Mouse (Mus musculus) embryonic facial prominence, embryonic 14.5 days (tissue): ENCODE measurements around the gene Cmbl. TPM values are rescaled to one million over a fixed set of nuclear protein-coding genes. Genes with fewer than 3 reads are reported as not detected.

Source experiments
- ATAC-seq: fragments of 200-750 bp; cut with Nextera tagmentation; 2 replicates; pipeline ENCODE4 v1.8.0; 2017; ENCODE audit warnings: low read depth, moderate number of reproducible peaks, moderate TSS enrichment
- DNase-seq: peaks from one replicate; pipeline ENCODE4 v3.0.0-alpha.2; 2015; ENCODE audit warnings: low spot score
- H3K27ac ChIP-seq: fragments of 300-500 bp; sonication (generic); replicated peaks from 2 replicates; pipeline ENCODE4 v1.5.1; 2014; ENCODE audit warnings: low read depth, mild to moderate bottlenecking, low read length, moderate library complexity
- H3K27me3 ChIP-seq: fragments of 300-500 bp; sonication (generic); replicated peaks from 2 replicates; pipeline ENCODE4 v1.6.1; 2014; ENCODE audit warnings: low read length; ENCODE audit not compliant: control insufficient read depth, insufficient read depth
- H3K36me3 ChIP-seq: fragments of 300-500 bp; sonication (generic); 2 replicates; pipeline ENCODE4 v1.6.1; 2014; ENCODE audit warnings: low read length, mixed read lengths; ENCODE audit not compliant: control insufficient read depth, insufficient read depth
- H3K4me1 ChIP-seq: fragments of 300-500 bp; sonication (generic); 2 replicates; pipeline ENCODE4 v1.6.1; 2014; ENCODE audit warnings: antibody characterized with exemption, low read length; ENCODE audit not compliant: control insufficient read depth, insufficient read depth
- H3K4me2 ChIP-seq: fragments of 300-500 bp; sonication (generic); 2 replicates; pipeline ENCODE4 v1.6.1; 2014; ENCODE audit warnings: low read depth, mild to moderate bottlenecking, low read length, moderate library complexity, mixed read lengths
- H3K4me3 ChIP-seq: fragments of 300-500 bp; sonication (generic); 2 replicates; pipeline ENCODE4 v1.5.1; 2014; ENCODE audit warnings: low read depth, mild to moderate bottlenecking, low read length
- H3K9ac ChIP-seq: fragments of 300-500 bp; sonication (generic); 2 replicates; pipeline ENCODE4 v1.6.1; 2014; ENCODE audit warnings: low read depth, mild to moderate bottlenecking, low read length, moderate library complexity, mixed read lengths
- H3K9me3 ChIP-seq: fragments of 300-500 bp; sonication (generic); 2 replicates; pipeline ENCODE4 v1.6.1; 2016; ENCODE audit warnings: low read length; ENCODE audit not compliant: control insufficient read depth
- WGBS: fragments of 180-500 bp; shearing (Covaris S2); extraction: QIAGEN DNeasy Blood & Tissue Kit; methylation state at CpG from one replicate; pipeline ENCODE4 v1.1.7; 2014; 5-methylcytosine and 5-hydroxymethylcytosine counted together
- polyA plus RNA-seq: library from polyadenylated mRNA; unstranded; fragments of >200 nt; fragmentation: Nextera tagmentation; extraction: Ambion mirVana; gene quantifications from 2 replicates; pipeline ENCODE4 v1.2.1, GENCODE M21; 2014

Cmbl gene
- polyA plus RNA-seq: 6.9 and 11.2 TPM in 2 replicates

GRCm38 (mm10) chr15:31565184-31565583 lies at the start of gene Cmbl:
Gene Cmbl (plus strand): TSS chr15:31565389.
- Histone ChIP-seq H3K4me1 (peaks cover 14% of the 10 kb centered on the region; the same call in 1 of the 2 replicates), H3K4me3 (no peak within 1 kb of the TSS), H3K4me2 (no peak within 1 kb of the TSS), H3K27ac (no peak within 1 kb of the TSS), H3K9me3 (no peaks in the 10 kb centered on the region), H3K27me3 (no peaks in the 10 kb centered on the region), H3K36me3 (no peaks in the 10 kb centered on the region), H3K9ac (no peak within 1 kb of the TSS)
- DNase-seq: no peak
- WGBS: 72% methylated on average over 5 of the region's 5 CpGs
- ATAC-seq: no peak

- ATAC-seq (no peak), DNase-seq (no peak)
- WGBS: 97% methylated on average over 1 of the region's 1 CpGs
- Histone ChIP-seq H3K9ac (no peak overlapping the region), H3K27me3 (no peaks in the 10 kb centered on the region), H3K4me2 (no peak overlapping the region), H3K4me3 (no peak overlapping the region), H3K36me3 (no peaks in the 10 kb centered on the region), H3K4me1 (no peaks in the 10 kb centered on the region), H3K9me3 (no peaks in the 10 kb centered on the region), H3K27ac (no peak overlapping the region)
These were observed 48.0 kb upstream of the Cmbl start for GRCm38 (mm10) chr15:31517186-31517585.

- 84% methylated on average over 2 of the region's 2 CpGs for WGBS
- H3K9me3 ChIP-seq: no peaks in the 10 kb centered on the region
- H3K9ac ChIP-seq: no peak overlapping the region
- DNase-seq: no peak
- ATAC-seq: no peak
- no peaks in the 10 kb centered on the region for H3K36me3 ChIP-seq
- no peaks in the 10 kb centered on the region for H3K27me3 ChIP-seq
- H3K4me2 ChIP-seq: no peak overlapping the region
- no peak overlapping the region for H3K4me3 ChIP-seq
- no peaks in the 10 kb centered on the region for H3K4me1 ChIP-seq
- no peak overlapping the region for H3K27ac ChIP-seq
These were observed 46.8 kb upstream of the Cmbl start for GRCm38 (mm10) chr15:31518371-31518770.

GRCm38 (mm10) chr15:31519000-31519399 lies 46.2 kb upstream of the Cmbl start:
- Histone ChIP-seq H3K27me3 (no peaks in the 10 kb centered on the region), H3K27ac (no peak overlapping the region), H3K9me3 (no peaks in the 10 kb centered on the region), H3K9ac (no peak overlapping the region), H3K4me1 (no peaks in the 10 kb centered on the region), H3K4me3 (no peak overlapping the region), H3K4me2 (no peak overlapping the region), H3K36me3 (no peaks in the 10 kb centered on the region)
- DNase-seq: no peak
- 72% methylated on average over 5 of the region's 5 CpGs for WGBS
- ATAC-seq: no peak

GRCm38 (mm10) chr15:31526463-31526862 lies 38.7 kb upstream of the Cmbl start:
- 92% methylated on average over 1 of the region's 1 CpGs for WGBS

GRCm38 (mm10) chr15:31528477-31528876 lies 36.7 kb upstream of the Cmbl start:
- Histone ChIP-seq H3K4me3 (peak overlapping the region; percentile 91), H3K27me3 (no peaks in the 10 kb centered on the region), H3K4me1 (peaks cover 5% of the 10 kb centered on the region; the same call in 1 of the 2 replicates), H3K4me2 (peak overlapping the region; percentile 82; the same call in 1 of the 2 replicates), H3K27ac (no peak overlapping the region), H3K9me3 (0 out of 2 replicates have a peak, but pooled peaks cover 4% of the 10 kb centered on the region), H3K9ac (no peak overlapping the region), H3K36me3 (peaks cover 4% of the 10 kb centered on the region; the same call in 1 of the 2 replicates)
- 93% methylated on average over 4 of the region's 4 CpGs for WGBS
- ATAC-seq: no peak
- DNase-seq: no peak

More at GRCm38 (mm10) chr15:31526463-31526862, 38.7 kb upstream of the Cmbl start:
- no peak for DNase-seq
- Histone ChIP-seq H3K27ac (no peak overlapping the region), H3K4me2 (no peak overlapping the region), H3K9ac (no peak overlapping the region), H3K36me3 (peaks cover 4% of the 10 kb centered on the region; the same call in 1 of the 2 replicates), H3K4me1 (peaks cover 5% of the 10 kb centered on the region; the same call in 1 of the 2 replicates), H3K4me3 (no peak overlapping the region), H3K27me3 (no peaks in the 10 kb centered on the region), H3K9me3 (0 out of 2 replicates have a peak, but pooled peaks cover 4% of the 10 kb centered on the region)
- ATAC-seq: no peak

- Histone ChIP-seq H3K27me3 (no peaks in the 10 kb centered on the region), H3K9ac (peak overlapping the region; percentile 88), H3K27ac (no peak overlapping the region), H3K4me3 (peak overlapping the region; percentile 91), H3K9me3 (0 out of 2 replicates have a peak, but pooled peaks cover 4% of the 10 kb centered on the region), H3K36me3 (peaks cover 4% of the 10 kb centered on the region; the same call in 1 of the 2 replicates), H3K4me1 (peaks cover 5% of the 10 kb centered on the region; the same call in 1 of the 2 replicates), H3K4me2 (peak overlapping the region; percentile 82)
- WGBS: 32% methylated on average over 6 of the region's 6 CpGs
- no peak for ATAC-seq
- DNase-seq: no peak
These were observed 36.1 kb upstream of the Cmbl start for GRCm38 (mm10) chr15:31529103-31529502.

- H3K9me3 ChIP-seq: 0 out of 2 replicates have a peak, but pooled peaks cover 4% of the 10 kb centered on the region
- WGBS: under 1% methylated on average over 35 of the region's 56 CpGs
- DNase-seq: no peak
- peaks cover 5% of the 10 kb centered on the region; the same call in 1 of the 2 replicates for H3K4me1 ChIP-seq
- H3K4me2 ChIP-seq: peak overlapping the region; percentile 82
- H3K27ac ChIP-seq: peak overlapping the region; percentile 98
- peak overlapping the region; percentile 88 for H3K9ac ChIP-seq
- peak overlapping the region; percentile 91 for H3K4me3 ChIP-seq
- peaks cover 4% of the 10 kb centered on the region; the same call in 1 of the 2 replicates for H3K36me3 ChIP-seq
- peak; percentile 21 for ATAC-seq
- no peaks in the 10 kb centered on the region for H3K27me3 ChIP-seq
These were observed 35.2 kb upstream of the Cmbl start for GRCm38 (mm10) chr15:31529811-31530658.
